Mouse (Mus musculus) midbrain, embryonic 13.5 days (tissue): ENCODE measurements around the gene Rhou. TPM values are rescaled to one million over a fixed set of nuclear protein-coding genes. Genes with fewer than 3 reads are reported as not detected.
"Not testable (repeated sequence)": the region's sequence is repeated elsewhere in the genome, so short reads cannot be mapped to it uniquely, and the experiment has no call there.

Experiments
- ATAC-seq: fragments of 200-750 bp; cut with Nextera tagmentation; 2 replicates; pipeline ENCODE4 v1.8.0; 2017; ENCODE audit warnings: mild to moderate bottlenecking, moderate TSS enrichment, moderate library complexity
- H3K27ac ChIP-seq: fragments of 300-500 bp; sonication (generic); 2 replicates; pipeline ENCODE4 v1.5.1; 2015; ENCODE audit warnings: inconsistent platforms, mild to moderate bottlenecking, moderate library complexity
- H3K27me3 ChIP-seq: fragments of 300-500 bp; sonication (generic); 2 replicates; pipeline ENCODE4 v1.6.1; 2015; ENCODE audit warnings: mild to moderate bottlenecking, inconsistent platforms
- H3K36me3 ChIP-seq: fragments of 300-500 bp; sonication (generic); 2 replicates; pipeline ENCODE4 v1.6.1; 2015; ENCODE audit warnings: mild to moderate bottlenecking, inconsistent platforms
- H3K4me1 ChIP-seq: fragments of 300-500 bp; sonication (generic); replicated peaks from 2 replicates; pipeline ENCODE4 v1.6.1; 2015; ENCODE audit warnings: inconsistent platforms
- H3K4me2 ChIP-seq: fragments of 300-500 bp; sonication (generic); replicated peaks from 2 replicates; pipeline ENCODE4 v1.6.1; 2015; ENCODE audit warnings: moderate library complexity, mild to moderate bottlenecking, inconsistent platforms
- H3K4me3 ChIP-seq: fragments of 300-500 bp; sonication (generic); replicated peaks from 2 replicates; pipeline ENCODE4 v1.5.1; 2015; ENCODE audit warnings: mild to moderate bottlenecking, inconsistent platforms
- H3K9ac ChIP-seq: fragments of 300-500 bp; sonication (generic); replicated peaks from 2 replicates; pipeline ENCODE4 v1.6.1; 2015; ENCODE audit warnings: mild to moderate bottlenecking, inconsistent platforms
- H3K9me3 ChIP-seq: fragments of 300-500 bp; sonication (generic); 2 replicates; pipeline ENCODE4 v1.6.1; 2016; ENCODE audit warnings: mild to moderate bottlenecking, inconsistent platforms
- WGBS: fragments of 180-500 bp; shearing (Covaris S2); methylation state at CpG from one replicate; pipeline ENCODE4 v1.1.7; 2015; 5-methylcytosine and 5-hydroxymethylcytosine counted together
- polyA plus RNA-seq: library from polyadenylated mRNA; unstranded; fragments of >200 nt; fragmentation: Nextera tagmentation; extraction: Ambion mirVana; gene quantifications from 2 replicates; pipeline ENCODE4 v1.2.1, GENCODE M21; 2015

Gene Rhou
- polyA plus RNA-seq, result 9.3 and 11.6 TPM in 2 replicates

GRCm38 (mm10) chr8:123653308-123653993 is at the start of gene Rhou:
Gene Rhou, plus strand, starts transcription at chr8:123653929.
- ATAC-seq, result peak; percentile 93
- H3K27me3 ChIP-seq, result no peaks in the 10 kb centered on the region
- peaks cover 23% of the 10 kb centered on the region for H3K36me3 ChIP-seq
- H3K4me2 ChIP-seq, result peak within 1 kb of the TSS; percentile 69
- peak within 1 kb of the TSS; percentile 94 for H3K27ac ChIP-seq
- peak within 1 kb of the TSS; percentile 86 for H3K9ac ChIP-seq
- peaks cover 20% of the 10 kb centered on the region for H3K4me1 ChIP-seq
- WGBS, result under 1% methylated on average over 53 of the region's 58 CpGs
- peak within 1 kb of the TSS; percentile 68 for H3K4me3 ChIP-seq
- H3K9me3 ChIP-seq, result no peaks in the 10 kb centered on the region

GRCm38 (mm10) chr8:123612652-123613051 is 41.1 kb upstream of the Rhou start:
- not testable (repeated sequence) for H3K4me1 ChIP-seq, H3K4me3 ChIP-seq, H3K27ac ChIP-seq, H3K27me3 ChIP-seq, H3K9ac ChIP-seq, H3K4me2 ChIP-seq, ATAC-seq, H3K36me3 ChIP-seq, H3K9me3 ChIP-seq
- 85% methylated on average over 2 of the region's 5 CpGs for WGBS

GRCm38 (mm10) chr8:123623523-123623922 is 30.2 kb upstream of the Rhou start:
- peaks cover 40% of the 10 kb centered on the region for H3K27me3 ChIP-seq
- H3K9ac ChIP-seq, ATAC-seq, H3K27ac ChIP-seq, H3K4me2 ChIP-seq, H3K9me3 ChIP-seq, H3K36me3 ChIP-seq, H3K4me1 ChIP-seq, H3K4me3 ChIP-seq: not testable (repeated sequence)
- WGBS, result no CpG with 5 or more reads among the region's 39 CpGs

DNA sequence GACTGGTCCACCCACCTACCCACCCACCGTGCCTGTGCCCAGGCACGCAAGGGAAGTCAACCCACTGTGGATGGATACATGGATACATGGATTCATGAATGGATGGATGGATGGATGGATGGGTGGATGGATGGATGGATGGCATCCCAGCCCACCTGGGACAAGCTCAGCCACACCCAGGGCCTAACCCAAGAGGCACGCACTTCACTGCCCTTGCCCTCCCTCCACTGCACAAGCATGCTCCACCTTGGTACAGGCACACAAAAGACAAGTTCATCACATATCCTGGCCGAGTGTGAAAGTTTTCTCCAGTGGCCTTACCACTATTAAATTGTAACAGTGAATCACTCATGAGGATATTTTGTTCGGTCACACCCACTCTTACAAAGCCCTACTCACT is 29.5 kb upstream of the Rhou start:
- WGBS, result 65% methylated on average over 5 of the region's 5 CpGs
- H3K27me3 ChIP-seq, result peaks cover 43% of the 10 kb centered on the region
- no peaks in the 10 kb centered on the region for H3K9me3 ChIP-seq
- H3K9ac ChIP-seq, result no peak overlapping the region
- H3K36me3 ChIP-seq, result no peaks in the 10 kb centered on the region
- no peak overlapping the region for H3K4me3 ChIP-seq
- peaks cover 8% of the 10 kb centered on the region for H3K4me1 ChIP-seq
- no peak for ATAC-seq
- no peak overlapping the region for H3K4me2 ChIP-seq
- H3K27ac ChIP-seq, result no peak overlapping the region

GRCm38 (mm10) chr8:123624702-123625101 is 29.0 kb upstream of the Rhou start:
- peaks cover 10% of the 10 kb centered on the region for H3K4me1 ChIP-seq
- H3K27me3 ChIP-seq, result peaks cover 47% of the 10 kb centered on the region
- no peak for ATAC-seq
- no peaks in the 10 kb centered on the region for H3K9me3 ChIP-seq
- no peak overlapping the region for H3K27ac ChIP-seq
- no peaks in the 10 kb centered on the region for H3K36me3 ChIP-seq
- H3K9ac ChIP-seq, result no peak overlapping the region
- H3K4me3 ChIP-seq, result no peak overlapping the region
- H3K4me2 ChIP-seq, result no peak overlapping the region
- WGBS, result 45% methylated on average over 1 of the region's 1 CpGs

GRCm38 (mm10) chr8:123625717-123626116 is 28.0 kb upstream of the Rhou start:
- H3K4me1 ChIP-seq, result peaks cover 10% of the 10 kb centered on the region
- peaks cover 47% of the 10 kb centered on the region for H3K27me3 ChIP-seq
- H3K4me3 ChIP-seq, result no peak overlapping the region
- H3K27ac ChIP-seq, result no peak overlapping the region
- H3K36me3 ChIP-seq, result no peaks in the 10 kb centered on the region
- no peak overlapping the region for H3K4me2 ChIP-seq
- ATAC-seq, result no peak
- no peak overlapping the region for H3K9ac ChIP-seq
- WGBS, result 30% methylated on average over 2 of the region's 2 CpGs
- no peaks in the 10 kb centered on the region for H3K9me3 ChIP-seq

DNA sequence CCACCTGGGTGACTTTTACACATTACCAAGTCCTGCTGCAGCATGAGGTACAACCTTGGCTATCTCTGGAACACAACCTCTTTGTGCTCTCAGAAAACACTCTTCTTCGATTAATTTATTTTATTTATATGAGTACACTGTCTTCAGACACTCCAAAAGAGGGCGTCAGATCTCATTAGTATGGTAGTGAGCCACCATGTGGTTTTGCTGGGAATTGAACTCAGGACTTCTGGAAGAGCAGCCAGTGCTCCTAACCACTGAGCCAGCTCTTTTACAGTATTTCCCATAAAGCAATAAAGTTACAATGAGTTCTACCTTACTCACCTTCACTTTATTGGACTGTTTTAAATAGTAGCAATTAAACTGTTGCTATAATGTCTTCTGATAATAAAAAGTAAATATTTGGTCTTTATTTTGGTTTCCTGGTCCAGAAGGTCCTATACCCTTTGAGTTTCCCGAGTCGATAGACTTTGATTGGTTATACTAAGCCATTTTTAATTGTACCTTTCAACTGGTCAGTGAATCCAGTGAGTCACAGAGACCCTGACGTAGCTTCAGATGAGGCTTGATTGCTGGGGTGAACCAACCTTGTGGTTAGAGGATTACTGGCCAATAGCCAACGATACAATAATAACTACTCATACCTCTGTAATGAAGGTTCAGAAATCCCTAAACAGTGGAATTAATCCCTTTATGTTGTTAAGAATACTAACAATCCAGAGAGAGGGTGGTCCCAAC is 26.1 kb upstream of the Rhou start:
- no peak overlapping the region for H3K4me2 ChIP-seq

DNA sequence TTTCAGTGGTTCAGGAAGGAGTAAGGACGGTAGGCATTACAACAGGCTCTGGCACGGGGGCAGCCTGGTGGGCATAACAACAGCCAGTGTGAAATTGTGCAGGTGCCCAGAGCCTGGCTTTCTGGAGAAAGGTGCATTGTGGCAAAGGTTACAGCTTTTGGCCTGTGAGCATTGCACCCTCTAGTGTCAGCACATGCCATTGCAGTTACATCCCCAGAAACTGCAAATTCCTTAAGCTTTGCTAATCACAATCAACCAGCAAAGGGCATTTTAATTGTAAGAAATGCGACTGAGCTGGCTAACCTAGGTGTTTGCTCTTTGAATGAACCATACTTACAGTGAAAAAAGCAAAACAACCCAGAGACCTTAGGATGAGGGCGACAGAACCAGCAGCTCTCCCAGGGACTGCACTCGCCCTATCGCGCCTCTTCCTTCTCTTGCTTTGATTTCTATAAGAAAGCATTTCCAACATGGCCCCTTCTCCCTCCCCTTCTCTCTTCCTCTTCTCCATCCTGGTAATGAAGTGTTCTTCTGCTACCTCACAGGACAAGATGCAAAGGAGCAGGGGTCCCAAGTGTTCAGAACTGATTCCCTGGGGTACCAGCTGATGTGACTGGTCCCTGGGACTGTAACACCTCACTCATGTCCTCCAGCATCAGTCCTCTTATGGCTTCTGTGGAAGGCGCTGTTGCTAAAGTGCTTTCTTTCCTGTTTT is 25.3 kb upstream of the Rhou start:
- ATAC-seq, result peak; percentile 55; the same call in 1 of the 2 replicates
- Histone ChIP-seq H3K36me3 (no peaks in the 10 kb centered on the region), H3K9ac (no peak overlapping the region), H3K4me2 (peak overlapping the region; percentile 54), H3K4me1 (peaks cover 10% of the 10 kb centered on the region), H3K9me3 (no peaks in the 10 kb centered on the region), H3K27me3 (peaks cover 59% of the 10 kb centered on the region), H3K27ac (no peak overlapping the region), H3K4me3 (peak overlapping the region; percentile 32)
- 3% methylated on average over 8 of the region's 8 CpGs for WGBS

More for the DNA sequence above, 26.1 kb upstream of the Rhou start:
- WGBS, result 70% methylated on average over 6 of the region's 6 CpGs
- H3K9me3 ChIP-seq, result no peaks in the 10 kb centered on the region
- H3K9ac ChIP-seq, result no peak overlapping the region
- H3K27ac ChIP-seq, result no peak overlapping the region
- H3K27me3 ChIP-seq, result peaks cover 53% of the 10 kb centered on the region
- H3K4me1 ChIP-seq, result peaks cover 10% of the 10 kb centered on the region
- ATAC-seq, result no peak
- no peak overlapping the region for H3K4me3 ChIP-seq
- no peaks in the 10 kb centered on the region for H3K36me3 ChIP-seq

DNA sequence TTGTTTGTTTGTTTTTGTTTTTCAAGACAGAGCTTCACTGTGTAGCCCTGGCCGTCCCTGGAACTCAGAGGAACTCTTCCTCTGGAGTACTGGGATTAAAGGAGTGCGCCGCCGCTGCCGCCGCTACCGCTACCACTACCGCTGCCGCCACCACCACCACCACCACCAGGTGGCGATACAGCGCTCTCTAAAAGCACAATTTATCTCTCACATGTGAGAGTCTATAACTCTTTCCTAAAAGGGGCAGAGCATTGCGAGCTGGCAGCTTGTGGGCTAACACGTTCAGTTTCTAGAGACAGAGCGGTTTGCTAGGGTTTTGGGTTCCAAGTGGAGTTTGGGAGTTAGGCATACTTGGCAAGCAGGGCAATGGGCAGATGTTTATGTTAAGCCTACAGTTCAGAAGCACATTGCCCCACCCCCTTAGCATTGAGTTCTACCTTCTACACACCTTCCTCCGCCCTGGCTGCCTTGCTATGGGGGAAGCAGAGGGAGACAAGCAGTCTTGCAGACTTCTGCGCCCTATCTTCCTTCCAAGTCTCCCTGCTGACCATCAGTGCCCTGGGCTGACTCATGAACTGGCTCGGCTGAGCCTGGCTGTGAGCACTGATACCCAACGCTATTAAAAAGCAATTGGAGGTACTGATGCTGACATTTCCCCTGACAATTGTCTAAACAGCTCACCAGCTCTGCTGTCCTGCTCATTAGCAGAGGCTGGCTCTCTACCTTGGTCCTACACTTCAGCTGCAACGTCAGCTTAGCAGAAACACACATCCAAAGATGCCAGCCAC is 24.6 kb upstream of the Rhou start:
- Histone ChIP-seq H3K4me3 (peak overlapping the region; percentile 32), H3K4me2 (peak overlapping the region; percentile 54), H3K9ac (no peak overlapping the region), H3K27ac (no peak overlapping the region), H3K4me1 (peaks cover 10% of the 10 kb centered on the region), H3K27me3 (peaks cover 58% of the 10 kb centered on the region), H3K36me3 (no peaks in the 10 kb centered on the region), H3K9me3 (no peaks in the 10 kb centered on the region)
- ATAC-seq, result peak; percentile 66; the same call in 1 of the 2 replicates
- WGBS, result 11% methylated on average over 19 of the region's 19 CpGs

DNA sequence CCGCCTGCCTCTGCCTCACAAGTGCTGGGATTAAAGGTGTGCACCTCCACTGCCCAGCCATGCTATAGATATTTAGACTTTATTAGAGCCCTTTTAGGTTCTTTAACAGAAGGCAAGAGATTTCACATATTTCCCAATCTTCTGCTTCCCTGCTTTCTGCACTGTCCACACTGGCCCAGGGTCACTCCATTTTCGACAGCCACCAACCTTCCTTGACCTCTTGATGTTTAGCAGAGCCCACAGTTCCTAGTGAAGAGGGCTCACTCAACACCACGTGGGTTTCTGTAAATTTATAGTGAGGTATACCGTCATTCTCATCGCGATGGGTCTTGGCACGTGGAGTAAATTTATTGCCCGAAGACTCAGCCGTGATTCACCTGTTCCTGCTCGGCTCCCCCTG is 23.7 kb upstream of the Rhou start:
- Histone ChIP-seq H3K27me3 (peaks cover 49% of the 10 kb centered on the region), H3K4me3 (no peak overlapping the region), H3K36me3 (no peaks in the 10 kb centered on the region), H3K27ac (no peak overlapping the region), H3K4me2 (peak overlapping the region; percentile 41; the same call in 1 of the 2 replicates), H3K9me3 (no peaks in the 10 kb centered on the region), H3K4me1 (peaks cover 10% of the 10 kb centered on the region), H3K9ac (no peak overlapping the region)
- no peak for ATAC-seq
- WGBS, result 57% methylated on average over 9 of the region's 10 CpGs

DNA sequence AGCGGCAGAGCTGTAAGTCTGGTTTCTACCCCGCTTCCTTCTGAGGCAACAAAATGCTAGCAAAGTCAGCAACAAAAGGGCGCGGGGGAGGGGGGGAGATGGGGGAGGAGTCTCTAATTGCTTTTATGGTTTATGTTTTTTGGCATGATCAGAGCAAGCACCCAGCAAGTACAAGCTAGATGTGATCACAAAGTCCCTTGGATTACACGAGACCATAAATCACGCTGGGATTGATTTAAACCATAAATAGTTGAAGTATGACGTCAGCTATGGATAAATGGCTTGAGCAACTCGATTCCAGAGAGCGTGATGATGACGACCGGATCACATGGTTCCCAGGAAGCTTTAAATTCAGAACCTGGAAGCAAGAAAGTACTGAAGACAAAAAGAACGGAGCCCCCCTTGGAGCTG is 22.9 kb upstream of the Rhou start:
- Histone ChIP-seq H3K27ac (no peak overlapping the region), H3K4me2 (peak overlapping the region; percentile 41), H3K36me3 (no peaks in the 10 kb centered on the region), H3K27me3 (peaks cover 41% of the 10 kb centered on the region), H3K4me1 (peaks cover 10% of the 10 kb centered on the region), H3K4me3 (no peak overlapping the region; the same call in 1 of the 2 replicates), H3K9me3 (no peaks in the 10 kb centered on the region), H3K9ac (no peak overlapping the region)
- WGBS, result 26% methylated on average over 12 of the region's 12 CpGs
- no peak for ATAC-seq
